Mouse (Mus musculus) right cerebral cortex, postnatal 10 days (tissue): ENCODE results near the gene Unc80.
"Not testable (repeated sequence)": the region's sequence is repeated elsewhere in the genome, so short reads cannot be mapped to it uniquely, and the experiment has no call there.

Experiments used
- DNase-seq, 2 experiments: peaks; one replicate each; pipeline ENCODE4 v3.0.0; 2021; ENCODE audit warnings: low spot score in 2 of 2

Unc80 gene

GRCm38 (mm10) chr1:66617188-66617587 is 149.0 kb downstream of the Unc80 start:
- no peak for DNase-seq

DNA sequence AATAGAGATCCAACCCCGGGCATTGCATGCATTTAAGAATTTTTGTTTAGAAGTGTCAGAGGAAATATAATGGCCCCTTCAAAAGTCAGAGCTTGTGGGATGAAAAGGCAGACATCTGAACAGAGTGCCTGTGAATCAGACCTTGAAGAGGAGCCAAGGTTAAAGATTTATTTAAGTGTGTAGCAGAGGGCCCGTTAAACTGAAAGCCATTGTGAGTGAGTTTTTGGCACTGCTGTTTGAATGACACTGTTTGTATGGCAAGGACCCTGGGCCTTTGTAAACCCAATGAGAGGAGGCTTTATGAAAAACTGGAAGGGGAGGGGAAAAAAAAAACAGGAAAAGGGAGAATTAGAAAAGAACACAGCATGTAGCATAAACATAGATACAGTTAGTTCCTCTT is 170.0 kb downstream of the Unc80 start:
- DNase-seq: no peak

GRCm38 (mm10) chr1:66646894-66647293 is 178.7 kb downstream of the Unc80 start:
- DNase-seq: no peak

- DNase-seq: no peak
Measured at GRCm38 (mm10) chr1:66649568-66649967, 181.4 kb downstream of the Unc80 start.

DNA sequence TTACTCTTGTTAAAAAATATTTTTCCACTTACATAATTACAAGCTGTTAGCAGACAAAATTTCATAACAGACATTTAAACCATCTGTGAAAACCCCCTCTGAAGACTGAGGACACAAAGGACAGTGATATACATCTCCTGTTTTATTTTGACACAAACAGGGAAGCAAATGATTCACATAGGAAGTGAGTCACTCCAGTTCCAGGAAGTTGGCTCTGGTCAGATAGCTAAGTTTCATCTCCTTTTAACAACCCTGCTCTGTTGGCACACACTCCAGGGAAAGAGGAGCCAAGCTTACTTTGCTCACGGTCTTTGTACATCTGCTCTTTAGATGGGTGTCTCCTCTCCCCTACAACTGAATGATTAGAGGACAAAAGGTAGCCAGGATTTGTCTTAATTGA is 181.8 kb downstream of the Unc80 start:
- no peak for DNase-seq

- DNase-seq: peak; percentile 60 to 73
Measured at GRCm38 (mm10) chr1:66655119-66655746, 187.1 kb downstream of the Unc80 start.

DNA sequence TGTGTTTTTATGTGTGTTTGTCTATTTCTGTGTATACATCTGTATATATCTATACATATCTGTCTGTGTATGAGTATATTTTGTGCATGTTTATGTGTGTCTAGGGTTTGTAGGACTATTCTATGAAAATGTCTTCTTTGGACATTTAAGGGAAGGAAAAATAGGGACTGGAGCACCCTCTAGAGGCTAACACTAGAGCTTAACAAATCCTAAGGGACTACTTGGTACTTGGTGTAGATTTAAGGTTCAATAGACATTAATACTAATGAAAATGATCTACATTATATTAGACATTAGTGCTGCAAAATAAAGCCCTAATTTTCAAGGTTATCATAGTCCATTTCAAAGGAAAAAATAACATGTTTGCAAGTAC is 187.6 kb downstream of the Unc80 start:
- no peak for DNase-seq

GRCm38 (mm10) chr1:66671475-66671874 is 203.3 kb downstream of the Unc80 start:
- DNase-seq: no peak

DNA sequence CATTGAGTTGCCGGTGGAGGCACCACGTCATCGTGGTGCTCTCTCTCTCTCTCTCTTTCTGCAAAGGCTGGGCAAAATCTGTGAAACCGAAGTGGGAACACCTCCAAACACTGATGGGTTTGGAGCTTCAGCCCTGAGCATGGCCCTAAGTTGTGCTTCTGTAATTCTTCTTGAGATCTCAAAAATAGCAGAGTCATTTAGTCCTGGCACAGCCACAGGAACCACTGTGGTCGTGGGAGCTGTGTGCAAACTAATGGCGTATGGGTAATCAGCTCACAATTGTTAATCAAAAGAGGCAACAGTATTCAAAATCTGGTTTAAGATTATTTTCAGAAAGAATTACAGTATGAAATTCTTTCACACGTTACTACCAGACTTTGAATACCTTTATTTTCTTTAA is 204.6 kb downstream of the Unc80 start:
- DNase-seq: no peak

DNA sequence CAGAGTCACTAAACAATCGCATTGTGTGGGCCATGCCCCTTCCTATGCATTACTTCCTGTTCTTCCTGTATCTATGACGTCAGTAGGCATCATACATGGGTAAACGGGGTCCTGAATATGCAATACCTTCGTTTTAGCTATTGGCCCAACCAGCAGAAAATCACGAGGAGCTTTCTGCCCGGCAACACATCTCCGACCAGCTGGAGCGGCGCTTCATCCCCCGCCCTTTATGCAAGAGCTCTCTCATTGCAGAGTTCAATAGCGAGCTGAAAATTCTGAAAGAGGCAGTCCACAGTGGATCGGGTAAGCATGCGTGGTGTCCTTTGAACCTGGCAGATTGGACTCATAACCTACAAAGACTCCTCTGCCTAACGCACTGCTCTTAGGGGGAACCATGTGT is 209.8 kb downstream of the Unc80 start:
- DNase-seq: no peak

GRCm38 (mm10) chr1:66678662-66679061 is 210.5 kb downstream of the Unc80 start:
- DNase-seq: no peak

DNA sequence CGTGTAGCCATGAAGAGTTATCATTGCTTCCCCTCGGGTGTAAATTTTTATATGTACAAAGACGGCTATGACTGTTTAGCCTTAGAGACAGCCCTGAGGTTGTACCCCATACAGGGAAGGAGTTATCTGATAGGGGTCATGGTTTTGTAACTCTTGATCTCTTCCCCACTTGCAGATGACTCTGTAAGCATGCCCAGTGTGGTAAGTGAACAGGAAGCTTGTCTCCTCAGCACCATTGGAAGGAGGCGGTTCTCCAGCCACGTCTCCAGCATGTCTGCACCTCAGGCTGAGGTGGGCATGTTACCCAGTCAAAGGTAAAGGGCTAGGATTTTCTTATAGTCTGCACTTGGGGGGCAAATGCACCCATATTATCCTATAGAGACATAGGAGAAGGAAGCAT is 214.8 kb downstream of the Unc80 start:
- DNase-seq: no peak

GRCm38 (mm10) chr1:66691772-66692171 is 223.6 kb downstream of the Unc80 start:
- DNase-seq: no peak

- DNase-seq: no peak
Measured at GRCm38 (mm10) chr1:66692308-66692707, 224.1 kb downstream of the Unc80 start.

- DNase-seq: peak; percentile 28 to 34
Measured at GRCm38 (mm10) chr1:66692780-66693392, 224.7 kb downstream of the Unc80 start.

GRCm38 (mm10) chr1:66694266-66694665 is 226.1 kb downstream of the Unc80 start:
- DNase-seq: no peak

- no peak for DNase-seq
Measured at GRCm38 (mm10) chr1:66695296-66695695, 227.1 kb downstream of the Unc80 start.

GRCm38 (mm10) chr1:66699630-66700029 is 231.5 kb downstream of the Unc80 start:
- DNase-seq: not testable (repeated sequence)

DNA sequence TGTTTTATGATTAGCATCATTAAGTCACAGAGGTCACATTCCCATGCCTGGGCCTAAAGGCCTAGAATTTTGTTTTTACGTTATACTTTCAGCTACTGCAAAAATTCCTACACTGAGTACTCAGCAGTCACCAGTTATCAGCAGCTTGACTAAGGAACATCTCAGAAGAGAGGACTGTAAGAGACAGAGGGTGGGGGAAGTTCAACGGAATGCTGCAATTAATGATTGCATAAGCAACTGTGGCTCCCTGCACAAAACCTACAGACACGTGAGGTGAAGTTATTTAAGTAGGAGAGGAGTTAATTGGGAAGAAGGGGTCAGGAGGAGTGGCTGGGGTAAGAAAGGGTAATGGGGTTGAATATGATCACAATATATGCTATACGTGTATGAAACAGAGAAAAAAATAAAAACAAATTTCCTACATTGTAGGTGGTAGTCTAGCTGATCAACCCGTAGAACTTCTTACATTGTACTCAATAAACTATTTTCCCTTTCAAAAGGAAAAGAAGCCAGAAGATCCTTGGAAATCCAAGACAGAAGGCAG is 232.1 kb downstream of the Unc80 start:
- DNase-seq: no peak

DNA sequence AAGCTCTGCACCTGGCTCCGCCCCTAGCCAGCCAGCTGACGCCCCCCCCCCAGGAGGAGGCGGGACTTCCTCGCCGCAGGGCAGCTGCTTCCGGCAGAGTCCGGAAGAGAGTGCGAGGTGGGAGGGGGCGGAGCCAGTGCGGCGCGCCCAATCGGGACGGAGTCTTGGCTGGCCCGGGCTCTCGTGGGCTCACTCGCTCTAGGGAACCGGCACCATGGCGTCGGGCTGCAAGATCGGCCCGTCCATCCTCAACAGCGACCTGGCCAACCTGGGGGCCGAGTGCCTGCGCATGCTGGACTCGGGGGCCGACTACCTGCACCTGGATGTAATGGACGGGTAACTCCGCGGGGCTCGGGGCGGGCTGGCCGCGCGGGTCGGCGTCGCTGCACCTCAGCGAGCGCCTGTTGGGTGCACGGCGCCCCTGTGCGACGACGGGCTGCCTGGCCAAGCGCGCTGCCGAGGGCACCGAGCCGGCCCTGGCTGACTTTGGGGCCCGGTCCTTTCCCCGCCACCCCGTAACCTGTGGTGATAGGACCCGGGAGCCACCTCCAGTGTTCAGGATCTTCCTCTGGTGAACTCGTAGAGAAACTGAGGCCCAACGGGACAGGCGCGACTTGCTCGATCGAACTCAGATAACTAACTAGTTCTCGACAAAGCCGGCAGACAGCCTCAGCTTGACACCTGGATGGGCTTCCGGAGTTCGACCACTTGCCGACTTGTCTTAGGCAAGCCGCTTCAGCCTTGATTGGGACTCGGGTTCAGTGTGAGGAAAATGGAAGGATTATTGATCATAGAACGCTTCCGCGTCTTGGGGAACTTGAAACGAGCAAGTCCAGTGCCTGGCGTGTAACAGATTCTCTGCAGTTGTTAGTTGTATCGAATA is 232.8 kb downstream of the Unc80 start, which contains the start of gene Rpe:
Gene Rpe, plus strand, starts transcription at position 139 of the 883 bp plus-strand sequence.
- peak; percentile 95 to 96 for DNase-seq

DNA sequence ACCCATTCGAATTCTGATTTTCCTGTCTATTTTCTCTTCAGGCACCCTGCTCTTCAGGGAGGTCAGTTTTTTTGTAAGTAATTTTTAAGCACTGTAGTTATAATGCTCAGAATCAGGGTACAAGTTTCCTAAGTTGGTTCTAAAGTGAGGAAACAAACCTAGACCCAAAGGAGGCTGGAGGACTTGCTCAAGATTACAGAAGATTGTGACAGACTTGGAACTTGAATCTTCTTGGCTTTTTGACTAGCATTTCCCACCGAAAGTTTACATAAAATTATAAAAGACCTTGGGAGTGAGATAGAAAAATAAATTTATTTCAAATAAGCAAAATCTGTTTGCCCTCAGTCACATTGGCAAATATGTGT is 233.4 kb downstream of the Unc80 start:
- no peak for DNase-seq

DNA sequence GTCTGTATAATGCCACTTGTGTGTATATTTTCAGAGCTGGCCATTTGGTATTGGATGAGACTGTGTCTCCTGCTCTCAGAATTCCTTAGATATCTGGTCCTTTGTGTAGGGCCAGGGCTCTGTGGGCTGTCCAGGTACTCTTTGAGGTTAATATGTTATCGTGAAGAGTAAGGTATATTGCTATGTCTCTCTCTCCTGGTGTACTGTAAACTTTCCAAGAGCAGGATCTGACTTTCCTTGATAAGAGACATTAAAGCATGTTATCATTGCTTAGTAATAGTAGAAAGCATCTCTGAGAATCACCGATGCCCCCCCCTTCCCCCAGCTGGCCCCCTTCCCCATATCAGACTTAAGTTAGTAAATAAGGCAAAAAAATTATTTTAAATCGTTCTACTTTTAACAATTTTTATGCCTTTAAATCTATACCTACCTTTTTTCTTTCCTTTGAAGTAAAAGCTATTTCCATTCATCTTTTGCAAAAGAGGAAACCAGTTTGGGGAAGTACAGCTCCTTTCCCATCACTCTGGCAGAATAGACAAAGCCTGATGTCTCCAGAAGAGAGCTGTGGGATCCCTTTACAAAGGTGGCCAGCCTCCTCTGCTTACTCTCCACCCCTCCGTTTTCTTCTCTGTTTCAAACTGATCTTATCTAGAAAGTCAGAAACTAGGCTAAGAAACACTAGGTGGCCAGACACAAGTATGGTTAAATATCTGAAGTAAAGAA is 234.6 kb downstream of the Unc80 start:
- DNase-seq: no peak
